28 mouse cellular contexts compared by ENCODE assay signal in genomic region chr4:72844276-72844675, GRCm38 (mm10). TPM values are rescaled to one million over a fixed set of nuclear protein-coding genes. Genes with fewer than 3 reads are reported as not detected.
A peak's percentile ranks its signal among the peaks of the same experiment; 100 is the strongest.
DNase-seq lines count a peak whose midpoint lies in the region; ATAC-seq and TF ChIP-seq lines count a peak whose summit lies in the region.
"Had no signal": no experiment of that assay in that cellular context is flagged by ENCODE, and none has a peak within 500 bp of the region (broad histone marks: within the 10 kb centered on the region; RNA-seq: fewer than 3 reads in every experiment).

No protein-coding gene starts in this region.

- no peak overlapping the region for H3K9ac ChIP-seq in limb, embryonic 14.5 days (ENCODE audit: low read depth, low read length, severe bottlenecking)
- H3K9ac ChIP-seq in intestine, postnatal 0 days (ENCODE audit: low read depth, low read length) = no peak overlapping the region
- H3K9ac ChIP-seq: embryonic facial prominence, embryonic 15.5 days; forebrain, embryonic 12.5 days; forebrain, embryonic 15.5 days; heart, embryonic 12.5 days; heart, embryonic 15.5 days; hindbrain, embryonic 13.5 days had no signal

- H3K4me3 ChIP-seq in limb, embryonic 14.5 days (replicated peaks; ENCODE audit: low read length) = no peak overlapping the region
- no peak overlapping the region for H3K4me3 ChIP-seq in limb, embryonic 10.5 days
- H3K4me3 ChIP-seq in C2C12 (ENCODE audit: insufficient read depth, poor library complexity, severe bottlenecking) = no peak overlapping the region
- no peak overlapping the region for H3K4me3 ChIP-seq in intestine, postnatal 0 days (ENCODE audit: low read depth, low read length)
- H3K4me3 ChIP-seq: embryonic facial prominence, embryonic 15.5 days; erythroblast, embryonic 14.5 days; forebrain, embryonic 12.5 days; forebrain, embryonic 15.5 days; heart, embryonic 12.5 days; heart, embryonic 15.5 days; hindbrain, embryonic 10.5 days; hindbrain, embryonic 13.5 days had no signal

- no peaks in the 10 kb centered on the region for H3K9me3 ChIP-seq in limb, embryonic 14.5 days (ENCODE audit: control insufficient read depth, low read length)
- H3K9me3 ChIP-seq in limb, embryonic 10.5 days (replicated peaks) = no peaks in the 10 kb centered on the region
- H3K9me3 ChIP-seq in intestine, postnatal 0 days (ENCODE audit: control insufficient read depth) = no peaks in the 10 kb centered on the region
- H3K9me3 ChIP-seq: embryonic facial prominence, embryonic 15.5 days; forebrain, embryonic 12.5 days; forebrain, embryonic 15.5 days; G1E; heart, embryonic 12.5 days; heart, embryonic 15.5 days; hindbrain, embryonic 10.5 days; hindbrain, embryonic 13.5 days had no signal

- H3K79me2 ChIP-seq in C2C12 (ENCODE audit: control insufficient read depth, insufficient read depth) = no peaks in the 10 kb centered on the region

- DNase-seq in limb, embryonic 14.5 days (ENCODE audit: low spot score) = peak; percentile 7
- no peak for DNase-seq in limb, embryonic 10.5 days (ENCODE audit: low spot score)
- peak; percentile 56 for DNase-seq in 3T3-L1 (ENCODE audit: low read depth, low spot score)
- no peak for DNase-seq in thymus, postnatal 10 days (ENCODE audit: low spot score in 2 of 2)
- DNase-seq: adrenal gland, adult 2 months; adrenal gland, postnatal 14 days; cerebellum, adult 11-12 months; cerebellum, adult 8-10 months; cerebellum, postnatal 10 days; cerebellum, postnatal 36 days; embryo, embryonic 11 days; gastrocnemius, postnatal 25 days; heart, adult 18-20 months; heart, postnatal 10 days; heart, postnatal 36 days had no signal

- TF ChIP-seq POLR2A in limb, embryonic 14.5 days (IDR thresholded peaks at IDR 0.05; ENCODE audit: borderline replicate concordance, extremely low read depth, insufficient read depth, insufficient read length) = no peak

- H3K27me3 ChIP-seq in limb, embryonic 14.5 days (ENCODE audit: control insufficient read depth, insufficient read depth, low read length) = no peaks in the 10 kb centered on the region
- H3K27me3 ChIP-seq in limb, embryonic 10.5 days (ENCODE audit: low read depth, poor library complexity, severe bottlenecking) = no peaks in the 10 kb centered on the region
- H3K27me3 ChIP-seq in C2C12 (ENCODE audit: control insufficient read depth, insufficient read depth, insufficient read length) = no peaks in the 10 kb centered on the region
- no peaks in the 10 kb centered on the region for H3K27me3 ChIP-seq in intestine, postnatal 0 days (replicated peaks; ENCODE audit: control insufficient read depth, insufficient read depth, low read length)
- H3K27me3 ChIP-seq: CH12.LX; embryonic facial prominence, embryonic 15.5 days; forebrain, embryonic 12.5 days; forebrain, embryonic 15.5 days; heart, embryonic 12.5 days; heart, embryonic 15.5 days; hindbrain, embryonic 13.5 days had no signal

- ATAC-seq in limb, embryonic 14.5 days (ENCODE audit: low FRiP score, low read depth) = no peak
- no peak for ATAC-seq in intestine, postnatal 0 days
- ATAC-seq: forebrain, embryonic 15.5 days; hindbrain, embryonic 16.5 days had no signal

- H3K4me2 ChIP-seq in limb, embryonic 14.5 days (replicated peaks; ENCODE audit: low read depth, low read length, severe bottlenecking) = no peak overlapping the region
- H3K4me2 ChIP-seq in intestine, postnatal 0 days (replicated peaks; ENCODE audit: low read depth) = no peak overlapping the region
- H3K4me2 ChIP-seq: embryonic facial prominence, embryonic 15.5 days; forebrain, embryonic 12.5 days; forebrain, embryonic 15.5 days; heart, embryonic 12.5 days; heart, embryonic 15.5 days; hindbrain, embryonic 13.5 days had no signal

- no peak overlapping the region for H3ac ChIP-seq in C2C12 (ENCODE audit: control insufficient read depth, insufficient read length, low read depth)

- H3K4me1 ChIP-seq in limb, embryonic 14.5 days (ENCODE audit: control insufficient read depth, insufficient read depth, low read length) = no peaks in the 10 kb centered on the region
- H3K4me1 ChIP-seq in limb, embryonic 10.5 days = no peaks in the 10 kb centered on the region
- no peaks in the 10 kb centered on the region for H3K4me1 ChIP-seq in intestine, postnatal 0 days (replicated peaks; ENCODE audit: control insufficient read depth, insufficient read depth, low read length)
- H3K4me1 ChIP-seq: embryonic facial prominence, embryonic 15.5 days; forebrain, embryonic 12.5 days; forebrain, embryonic 15.5 days; heart, embryonic 12.5 days; heart, embryonic 15.5 days; hindbrain, embryonic 10.5 days; hindbrain, embryonic 13.5 days had no signal

- no peak for TF ChIP-seq CTCF in C2C12 (IDR thresholded peaks at IDR 0.05; ENCODE audit: control insufficient read depth, insufficient read depth, insufficient read length)
- no peak for TF ChIP-seq CTCF in intestine, postnatal 0 days (IDR thresholded peaks at IDR 0.05; ENCODE audit: low read depth)

- no peak overlapping the region for H3K27ac ChIP-seq in limb, embryonic 14.5 days (replicated peaks; ENCODE audit: low read depth, low read length)
- H3K27ac ChIP-seq in limb, embryonic 10.5 days = no peak overlapping the region
- no peak overlapping the region for H3K27ac ChIP-seq in intestine, postnatal 0 days (ENCODE audit: low read depth, low read length)
- H3K27ac ChIP-seq: embryonic facial prominence, embryonic 15.5 days; forebrain, embryonic 12.5 days; forebrain, embryonic 15.5 days; heart, embryonic 15.5 days; hindbrain, embryonic 10.5 days; hindbrain, embryonic 13.5 days had no signal

- no peaks in the 10 kb centered on the region for H3K79me3 ChIP-seq in C2C12 (ENCODE audit: low read depth)

- H3K36me3 ChIP-seq in limb, embryonic 14.5 days (ENCODE audit: control insufficient read depth, insufficient read depth, low read length) = no peaks in the 10 kb centered on the region
- no peaks in the 10 kb centered on the region for H3K36me3 ChIP-seq in limb, embryonic 10.5 days
- H3K36me3 ChIP-seq in C2C12 (ENCODE audit: control insufficient read depth, insufficient read depth) = no peaks in the 10 kb centered on the region
- H3K36me3 ChIP-seq in intestine, postnatal 0 days (ENCODE audit: control insufficient read depth, insufficient read depth) = no peaks in the 10 kb centered on the region
- H3K36me3 ChIP-seq: embryonic facial prominence, embryonic 15.5 days; forebrain, embryonic 12.5 days; forebrain, embryonic 15.5 days; G1E; heart, embryonic 12.5 days; heart, embryonic 15.5 days; hindbrain, embryonic 10.5 days; hindbrain, embryonic 13.5 days had no signal

TF ChIP-seq in C2C12, 6 proteins besides CTCF, POLR2A, EP300 and RAD21:
- TF ChIP-seq MAX (IDR thresholded peaks at IDR 0.05) (no peak), MYOG (IDR thresholded peaks at IDR 0.05; ENCODE audit: control insufficient read depth, extremely low read depth, insufficient read length) (no peak), CEBPB (IDR thresholded peaks at IDR 0.05; ENCODE audit: low read depth) (no peak), FOSL1 (IDR thresholded peaks at IDR 0.05; ENCODE audit: insufficient read depth, low read length, poor library complexity, severe bottlenecking) (no peak), USF1 (IDR thresholded peaks at IDR 0.05; ENCODE audit: low read depth) (no peak), MYOD1 (IDR thresholded peaks at IDR 0.05; ENCODE audit: control insufficient read depth, insufficient read length, low read depth) (peak; percentile 39)

RNA-seq across cellular contexts. Expression of gene Aldoart1, which starts 8.2 kb away (rescaled TPM):
- not detected in 2 replicates for polyA plus RNA-seq in limb, embryonic 14.5 days (2012; rRNA removed)
- polyA plus RNA-seq in limb, embryonic 14.5 days (2014; fragmentation: Nextera tagmentation; extraction: Ambion mirVana) = not detected in 2 replicates
- polyA plus RNA-seq in limb, embryonic 10.5 days (2016; fragmentation: Nextera tagmentation; extraction: Ambion mirVana) = 0.08 and 0.13 TPM in 2 replicates
- 0.05 TPM for polyA plus RNA-seq in C2C12 (2012; fragmentation: generic; extraction: Trizol)
- not detected in 2 replicates for polyA plus RNA-seq in intestine, postnatal 0 days (2015; fragmentation: Nextera tagmentation; extraction: Ambion mirVana)
- polyA plus RNA-seq: adrenal gland, adult 2 months; embryonic facial prominence, embryonic 15.5 days; erythroblast, embryonic 14.5 days; forebrain, embryonic 12.5 days; forebrain, embryonic 15.5 days; heart, embryonic 12.5 days; hindbrain, embryonic 10.5 days; hindbrain, embryonic 13.5 days had no signal

Comparison
In these comparisons a context has a peak if more than half of its experiments do, and no peak if none do; other contexts are left out.
1. DNase-seq: peak in limb, embryonic 14.5 days (single experiment) and 3T3-L1 (single experiment); none in limb, embryonic 10.5 days (single experiment) and thymus, postnatal 10 days (0 of 2).